Mouse (Mus musculus) kidney, postnatal 0 days (tissue): Measurements from ENCODE around the gene Clasp1. TPM values are rescaled to one million over a fixed set of nuclear protein-coding genes. Genes with fewer than 3 reads are reported as not detected.

Experiments
- ATAC-seq: fragments of 200-750 bp; cut with Nextera tagmentation; replicated peaks from 2 replicates; pipeline ENCODE4 v1.8.0; 2017; ENCODE audit warnings: low read depth, moderate number of reproducible peaks, moderate TSS enrichment, moderate library complexity; ENCODE audit not compliant: low FRiP score
- DNase-seq: peaks from one replicate; pipeline ENCODE4 v3.0.0-alpha.2; 2016; ENCODE audit warnings: low spot score
- H3K27ac ChIP-seq: fragments of 300-500 bp; sonication (generic); 2 replicates; pipeline ENCODE4 v1.5.1; 2014; ENCODE audit warnings: mild to moderate bottlenecking
- H3K27me3 ChIP-seq: fragments of 300-500 bp; sonication (generic); 2 replicates; pipeline ENCODE4 v1.6.1; 2014; ENCODE audit warnings: low read length, mixed read lengths; ENCODE audit not compliant: insufficient read depth
- H3K36me3 ChIP-seq: fragments of 300-500 bp; sonication (generic); 2 replicates; pipeline ENCODE4 v1.6.1; 2014; ENCODE audit warnings: low read length, mixed read lengths; ENCODE audit not compliant: insufficient read depth
- H3K4me1 ChIP-seq: fragments of 300-500 bp; sonication (generic); replicated peaks from 2 replicates; pipeline ENCODE4 v1.6.1; 2014; ENCODE audit warnings: antibody characterized with exemption, low read length, mixed read lengths; ENCODE audit not compliant: insufficient read depth
- H3K4me2 ChIP-seq: fragments of 300-500 bp; sonication (generic); 2 replicates; pipeline ENCODE4 v1.6.1; 2014; ENCODE audit warnings: mild to moderate bottlenecking, low read length, moderate library complexity, mixed read lengths
- H3K4me3 ChIP-seq: fragments of 300-500 bp; sonication (generic); replicated peaks from 2 replicates; pipeline ENCODE4 v1.5.1; 2014; ENCODE audit warnings: low read depth, low read length
- H3K9ac ChIP-seq: fragments of 300-500 bp; sonication (generic); 2 replicates; pipeline ENCODE4 v1.6.1; 2014; ENCODE audit warnings: low read depth, low read length
- H3K9me3 ChIP-seq: fragments of 300-500 bp; sonication (generic); replicated peaks from 2 replicates; pipeline ENCODE4 v1.6.1; 2016; ENCODE audit warnings: low read length, inconsistent platforms, mixed read lengths
- CTCF ChIP-seq: IDR thresholded peaks from 2 replicates; pipeline ENCODE4 v1.5.1; 2016; ENCODE audit warnings: antibody characterized with exemption, low read depth, mild to moderate bottlenecking, moderate library complexity
- WGBS: fragments of 180-500 bp; shearing (Covaris S2); extraction: QIAGEN DNeasy Blood & Tissue Kit; methylation state at CpG from one replicate; pipeline ENCODE4 v1.1.7; 2014; 5-methylcytosine and 5-hydroxymethylcytosine counted together
- polyA plus RNA-seq: library from polyadenylated mRNA; unstranded; fragments of >200 nt; fragmentation: Nextera tagmentation; extraction: Ambion mirVana; gene quantifications from 2 replicates; pipeline ENCODE4 v1.2.1, GENCODE M21; 2015

Clasp1 gene
- polyA plus RNA-seq, 1 experiment from 2014 or later, result 16.5 TPM

- H3K4me2 ChIP-seq, result no peak overlapping the region
- 98% methylated on average over 6 of the region's 6 CpGs for WGBS
- H3K9me3 ChIP-seq, result no peaks in the 10 kb centered on the region
- no peak overlapping the region for H3K9ac ChIP-seq
- TF ChIP-seq CTCF, result peak; percentile 43
- no peak overlapping the region for H3K27ac ChIP-seq
- no peak for ATAC-seq
- H3K36me3 ChIP-seq, result peaks cover 40% of the 10 kb centered on the region
- DNase-seq, result no peak
- H3K4me1 ChIP-seq, result no peaks in the 10 kb centered on the region
- H3K27me3 ChIP-seq, result no peaks in the 10 kb centered on the region
- H3K4me3 ChIP-seq, result no peak overlapping the region
Measured at GRCm38 (mm10) chr1:118466041-118466440, 77.2 kb downstream of the Clasp1 start.

- Histone ChIP-seq H3K27me3 (no peaks in the 10 kb centered on the region), H3K36me3 (peaks cover 11% of the 10 kb centered on the region; the same call in 1 of the 2 replicates)
- 72% methylated on average over 8 of the region's 8 CpGs for WGBS
Measured at GRCm38 (mm10) chr1:118472386-118472785, 83.5 kb downstream of the Clasp1 start.

GRCm38 (mm10) chr1:118476919-118477318, 88.1 kb downstream of the Clasp1 start:
- Histone ChIP-seq H3K27ac (no peak overlapping the region), H3K9ac (no peak overlapping the region), H3K36me3 (peaks cover 3% of the 10 kb centered on the region; the same call in 1 of the 2 replicates), H3K4me1 (no peaks in the 10 kb centered on the region), H3K4me3 (no peak overlapping the region), H3K4me2 (no peak overlapping the region), H3K27me3 (no peaks in the 10 kb centered on the region), H3K9me3 (no peaks in the 10 kb centered on the region)
- TF ChIP-seq CTCF, result peak; percentile 84
- WGBS, result 36% methylated on average over 4 of the region's 4 CpGs
- DNase-seq (peak; percentile 71), ATAC-seq (peak; percentile 87)

More at GRCm38 (mm10) chr1:118472386-118472785, 83.5 kb downstream of the Clasp1 start:
- ATAC-seq (0 out of 2 replicates have a peak, but pooled peaks have one; percentile 60), DNase-seq (no peak)
- no peak for TF ChIP-seq CTCF
- no peak overlapping the region for H3K4me2 ChIP-seq
- no peaks in the 10 kb centered on the region for H3K9me3 ChIP-seq
- H3K9ac ChIP-seq, result no peak overlapping the region
- H3K27ac ChIP-seq, result no peak overlapping the region
- H3K4me3 ChIP-seq, result no peak overlapping the region
- no peaks in the 10 kb centered on the region for H3K4me1 ChIP-seq

DNA sequence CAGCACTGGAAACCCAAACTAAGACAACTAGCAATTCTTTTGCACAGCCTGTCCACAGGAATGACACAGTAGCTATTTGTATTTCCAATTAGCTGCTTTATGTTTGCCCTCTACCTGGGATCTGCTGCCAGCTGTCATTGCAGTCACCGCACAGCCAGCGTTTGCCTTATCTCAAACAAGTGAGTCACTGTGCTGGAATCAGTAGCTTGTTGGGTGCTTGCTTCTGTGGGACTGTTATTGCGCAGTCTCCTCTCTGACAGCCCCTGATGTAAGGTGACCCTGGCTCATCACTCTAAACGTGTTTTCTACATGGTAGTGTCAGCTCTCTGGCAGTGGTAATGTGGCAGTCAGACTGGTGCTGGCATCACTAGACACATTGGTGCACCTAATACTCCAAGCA, 90.4 kb downstream of the Clasp1 start:
- no peak for ATAC-seq
- TF ChIP-seq CTCF, result no peak
- Histone ChIP-seq H3K36me3 (no peaks in the 10 kb centered on the region), H3K4me2 (no peak overlapping the region), H3K9ac (no peak overlapping the region), H3K27ac (no peak overlapping the region), H3K9me3 (no peaks in the 10 kb centered on the region), H3K27me3 (no peaks in the 10 kb centered on the region), H3K4me1 (no peaks in the 10 kb centered on the region), H3K4me3 (no peak overlapping the region)
- WGBS, result 87% methylated on average over 4 of the region's 4 CpGs
- no peak for DNase-seq

- Histone ChIP-seq H3K36me3 (no peaks in the 10 kb centered on the region), H3K27ac (no peak overlapping the region), H3K27me3 (no peaks in the 10 kb centered on the region), H3K9ac (no peak overlapping the region), H3K4me1 (no peaks in the 10 kb centered on the region), H3K4me2 (no peak overlapping the region), H3K4me3 (no peak overlapping the region), H3K9me3 (no peaks in the 10 kb centered on the region)
- no peak for TF ChIP-seq CTCF
- DNase-seq, result no peak
- ATAC-seq, result no peak
- 79% methylated on average over 8 of the region's 8 CpGs for WGBS
Measured at GRCm38 (mm10) chr1:118480484-118481364, 91.9 kb downstream of the Clasp1 start.

DNA sequence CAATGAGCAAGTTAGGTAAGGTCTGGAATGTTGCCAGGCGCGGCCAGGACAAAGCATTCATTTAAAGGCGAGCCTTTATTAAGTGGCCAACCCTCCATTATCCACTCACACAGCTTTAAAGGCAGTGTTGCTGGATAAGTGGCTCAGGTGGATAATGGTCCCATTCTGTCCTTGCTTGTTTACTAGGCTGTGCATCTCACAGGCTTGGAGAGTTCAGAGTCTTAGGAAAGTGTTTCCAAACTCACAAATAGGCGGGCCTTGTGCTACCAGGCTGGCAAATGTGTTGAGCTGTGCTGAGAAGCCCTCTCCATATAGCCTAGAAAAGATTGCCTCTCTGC, 92.5 kb downstream of the Clasp1 start:
- Histone ChIP-seq H3K27ac (no peak overlapping the region), H3K36me3 (no peaks in the 10 kb centered on the region), H3K9ac (no peak overlapping the region), H3K4me2 (no peak overlapping the region), H3K4me3 (no peak overlapping the region), H3K4me1 (no peaks in the 10 kb centered on the region), H3K27me3 (no peaks in the 10 kb centered on the region), H3K9me3 (no peaks in the 10 kb centered on the region)
- ATAC-seq (no peak), DNase-seq (no peak)
- TF ChIP-seq CTCF, result no peak
- WGBS, result 70% methylated on average over 4 of the region's 4 CpGs
